Mouse (Mus musculus): Measurements from ENCODE around the gene Nek11.

DNA sequence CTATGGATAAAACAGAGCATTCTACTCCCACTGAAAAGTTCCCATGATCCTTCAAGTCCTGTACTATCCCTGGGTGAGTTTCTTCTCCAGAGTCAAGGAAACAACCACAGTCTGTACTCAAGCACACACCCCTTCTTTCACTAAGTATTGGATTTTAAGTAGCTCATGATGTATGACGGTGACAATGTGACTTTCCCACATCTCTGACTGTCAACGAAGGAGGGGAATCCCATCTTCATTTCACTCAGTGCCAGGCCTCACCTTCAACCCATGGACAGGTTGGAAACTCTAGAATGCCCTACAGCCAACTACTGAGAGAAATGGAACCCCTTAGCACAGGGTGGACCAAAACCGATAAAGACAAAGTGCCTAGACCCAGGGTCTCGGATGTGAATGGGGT lies 29.1 kb downstream of the Nek11 start:
- TF ChIP-seq CTCF (IDR thresholded peaks at IDR 0.05) (no peak), POLR2A (IDR thresholded peaks at IDR 0.05; ENCODE audit: insufficient read depth, low read depth, low read length) (no peak), EP300 (IDR thresholded peaks at IDR 0.05; ENCODE audit: insufficient read depth, low read depth, low read length) (no peak)

All from heart, adult 2 months (tissue).